Mouse (Mus musculus): ENCODE measurements around the gene Tspan8. TPM values are rescaled to one million over a fixed set of nuclear protein-coding genes. Genes with fewer than 3 reads are reported as not detected.
"Not testable (repeated sequence)": the region's sequence is repeated elsewhere in the genome, so short reads cannot be mapped to it uniquely, and the experiment has no call there.

The Tspan8 gene
- under 1 TPM in 1 of 2 experiments, not detected in 1; 0.59 TPM for polyA plus RNA-seq (2017; shearing (Covaris generic))

GRCm38 (mm10) chr10:115816511-115816910 is at the start of gene Tspan8:
Gene Tspan8 (plus strand): TSS chr10:115816832.
- ATAC-seq = no peak

GRCm38 (mm10) chr10:115770032-115770431 is 46.6 kb upstream of the Tspan8 start:
- ATAC-seq = no peak

GRCm38 (mm10) chr10:115774451-115774850 is 42.2 kb upstream of the Tspan8 start:
- no peak for ATAC-seq

GRCm38 (mm10) chr10:115775945-115776905 is 40.4 kb upstream of the Tspan8 start:
- ATAC-seq = no peak

GRCm38 (mm10) chr10:115777366-115777765 is 39.3 kb upstream of the Tspan8 start:
- ATAC-seq = no peak

- no peak for ATAC-seq
These were observed 38.0 kb upstream of the Tspan8 start for GRCm38 (mm10) chr10:115778624-115779023.

GRCm38 (mm10) chr10:115780239-115781016 is 36.2 kb upstream of the Tspan8 start:
- no peak for ATAC-seq

- ATAC-seq = no peak
These were observed 33.4 kb upstream of the Tspan8 start for GRCm38 (mm10) chr10:115783232-115783631.

- ATAC-seq = no peak
These were observed 25.8 kb upstream of the Tspan8 start for GRCm38 (mm10) chr10:115790788-115791187.

- no peak for ATAC-seq
These were observed 20.4 kb upstream of the Tspan8 start for GRCm38 (mm10) chr10:115796072-115796788.

- ATAC-seq = no peak
These were observed 15.2 kb upstream of the Tspan8 start for GRCm38 (mm10) chr10:115801464-115801863.

GRCm38 (mm10) chr10:115803013-115803412 is 13.6 kb upstream of the Tspan8 start:
- not testable (repeated sequence) for ATAC-seq

- no peak for ATAC-seq
These were observed 12.9 kb upstream of the Tspan8 start for GRCm38 (mm10) chr10:115803765-115804164.

GRCm38 (mm10) chr10:115805987-115806386 is 10.6 kb upstream of the Tspan8 start:
- no peak for ATAC-seq

GRCm38 (mm10) chr10:115809169-115809568 is 7.5 kb upstream of the Tspan8 start:
- no peak for ATAC-seq

- ATAC-seq = no peak
These were observed 5.1 kb upstream of the Tspan8 start for GRCm38 (mm10) chr10:115811519-115811918.

- ATAC-seq = no peak
These were observed 1.8 kb upstream of the Tspan8 start for GRCm38 (mm10) chr10:115814878-115815277.

GRCm38 (mm10) chr10:115817056-115817724 is 558 bp downstream of the Tspan8 start:
- no peak for ATAC-seq

GRCm38 (mm10) chr10:115825289-115825688 is 8.7 kb downstream of the Tspan8 start:
- no peak for ATAC-seq

GRCm38 (mm10) chr10:115828872-115829271 is 12.2 kb downstream of the Tspan8 start:
- no peak for ATAC-seq

- no peak for ATAC-seq
These were observed 13.1 kb downstream of the Tspan8 start for GRCm38 (mm10) chr10:115829696-115830095.

GRCm38 (mm10) chr10:115830726-115831125 is 14.1 kb downstream of the Tspan8 start:
- no peak for ATAC-seq
